Mouse (Mus musculus) liver, embryonic 12.5 days (tissue): ENCODE measurements around the gene Polm. TPM values are rescaled to one million over a fixed set of nuclear protein-coding genes. Genes with fewer than 3 reads are reported as not detected.

Experiments
- ATAC-seq: fragments of 200-750 bp; cut with Nextera tagmentation; 2 replicates; pipeline ENCODE4 v1.8.0; 2017; ENCODE audit warnings: moderate number of reproducible peaks, mild to moderate bottlenecking, moderate library complexity
- H3K27ac ChIP-seq: fragments of 300-500 bp; sonication (generic); 2 replicates; pipeline ENCODE4 v1.5.1; 2016; ENCODE audit warnings: mild to moderate bottlenecking
- H3K27me3 ChIP-seq: fragments of 300-500 bp; sonication (generic); replicated peaks from 2 replicates; pipeline ENCODE4 v1.6.1; 2016; ENCODE audit warnings: mild to moderate bottlenecking, moderate library complexity
- H3K36me3 ChIP-seq: fragments of 300-500 bp; sonication (generic); 2 replicates; pipeline ENCODE4 v1.6.1; 2016; ENCODE audit warnings: mild to moderate bottlenecking, moderate library complexity
- H3K4me1 ChIP-seq: fragments of 300-500 bp; sonication (generic); 2 replicates; pipeline ENCODE4 v1.6.1; 2016
- H3K4me2 ChIP-seq: fragments of 300-500 bp; sonication (generic); 2 replicates; pipeline ENCODE4 v1.6.1; 2016; ENCODE audit warnings: mild to moderate bottlenecking, moderate library complexity
- H3K4me3 ChIP-seq: fragments of 300-500 bp; sonication (generic); 2 replicates; pipeline ENCODE4 v1.5.1; 2016; ENCODE audit warnings: mild to moderate bottlenecking, moderate library complexity
- H3K9ac ChIP-seq: fragments of 300-500 bp; sonication (generic); 2 replicates; pipeline ENCODE4 v1.6.1; 2016; ENCODE audit warnings: mild to moderate bottlenecking, moderate library complexity
- H3K9me3 ChIP-seq: fragments of 300-500 bp; sonication (generic); replicated peaks from 2 replicates; pipeline ENCODE4 v1.6.1; 2016; ENCODE audit warnings: mild to moderate bottlenecking, moderate library complexity
- WGBS: fragments of 180-500 bp; shearing (Covaris S2); methylation state at CpG from one replicate; pipeline ENCODE4 v1.1.7; 2016; ENCODE audit not compliant: insufficient replicate concordance; 5-methylcytosine and 5-hydroxymethylcytosine counted together
- polyA plus RNA-seq: library from polyadenylated mRNA; unstranded; fragments of >200 nt; fragmentation: Nextera tagmentation; extraction: Ambion mirVana; gene quantifications from 2 replicates; pipeline ENCODE4 v1.2.1, GENCODE M21; 2016

The Polm gene
- polyA plus RNA-seq = 2.8 and 2.9 TPM in 2 replicates

- peak within 1 kb of the TSS; percentile 97 for H3K4me2 ChIP-seq
- peak within 1 kb of the TSS; percentile 81 for H3K9ac ChIP-seq
- no peaks in the 10 kb centered on the region for H3K9me3 ChIP-seq
- H3K4me1 ChIP-seq = peaks cover 13% of the 10 kb centered on the region
- ATAC-seq = peak; percentile 97
- H3K36me3 ChIP-seq = peaks cover 26% of the 10 kb centered on the region
- H3K27ac ChIP-seq = peak within 1 kb of the TSS; percentile 79
- under 1% methylated on average over 63 of the region's 63 CpGs for WGBS
- no peaks in the 10 kb centered on the region for H3K27me3 ChIP-seq
- H3K4me3 ChIP-seq = peak within 1 kb of the TSS; percentile 77
These were observed at the start of gene Polm for GRCm38 (mm10) chr11:5837251-5838246. Gene Polm, minus strand, starts transcription at chr11:5838016.

- H3K9me3 ChIP-seq = no peaks in the 10 kb centered on the region
- 68% methylated on average over 5 of the region's 5 CpGs for WGBS
- no peaks in the 10 kb centered on the region for H3K36me3 ChIP-seq
- H3K4me3 ChIP-seq = no peak overlapping the region
- no peak overlapping the region for H3K4me2 ChIP-seq
- H3K4me1 ChIP-seq = peaks cover 25% of the 10 kb centered on the region
- no peak for ATAC-seq
- no peak overlapping the region for H3K9ac ChIP-seq
- H3K27me3 ChIP-seq = 0 out of 2 replicates have a peak, but pooled peaks cover 12% of the 10 kb centered on the region
- H3K27ac ChIP-seq = no peak overlapping the region
These were observed 49.4 kb upstream of the Polm start for GRCm38 (mm10) chr11:5887250-5887649.

- H3K9me3 ChIP-seq = no peaks in the 10 kb centered on the region
- WGBS = 17% methylated on average over 9 of the region's 9 CpGs
- H3K27ac ChIP-seq = no peak overlapping the region
- H3K36me3 ChIP-seq = no peaks in the 10 kb centered on the region
- no peak overlapping the region for H3K9ac ChIP-seq
- no peak overlapping the region for H3K4me2 ChIP-seq
- peaks cover 15% of the 10 kb centered on the region; the same call in 1 of the 2 replicates for H3K4me1 ChIP-seq
- no peak overlapping the region for H3K4me3 ChIP-seq
- 0 out of 2 replicates have a peak, but pooled peaks have one; percentile 21 for ATAC-seq
- 0 out of 2 replicates have a peak, but pooled peaks cover 12% of the 10 kb centered on the region for H3K27me3 ChIP-seq
These were observed 48.4 kb upstream of the Polm start for GRCm38 (mm10) chr11:5886187-5886586.

GRCm38 (mm10) chr11:5882518-5882917 lies 44.7 kb upstream of the Polm start:
- no peak overlapping the region for H3K4me3 ChIP-seq
- ATAC-seq = no peak
- 36% methylated on average over 8 of the region's 8 CpGs for WGBS
- H3K27me3 ChIP-seq = no peaks in the 10 kb centered on the region
- H3K9ac ChIP-seq = no peak overlapping the region
- H3K36me3 ChIP-seq = no peaks in the 10 kb centered on the region
- peaks cover 24% of the 10 kb centered on the region for H3K4me1 ChIP-seq
- no peak overlapping the region for H3K4me2 ChIP-seq
- no peaks in the 10 kb centered on the region for H3K9me3 ChIP-seq
- no peak overlapping the region; the same call in 1 of the 2 replicates for H3K27ac ChIP-seq

GRCm38 (mm10) chr11:5879905-5880304 lies 42.1 kb upstream of the Polm start:
- H3K27ac ChIP-seq = no peak overlapping the region
- no peak for ATAC-seq
- peaks cover 41% of the 10 kb centered on the region for H3K4me1 ChIP-seq
- no peak overlapping the region for H3K4me3 ChIP-seq
- no peaks in the 10 kb centered on the region for H3K27me3 ChIP-seq
- no peak overlapping the region for H3K4me2 ChIP-seq
- H3K9ac ChIP-seq = no peak overlapping the region
- peaks cover 18% of the 10 kb centered on the region for H3K36me3 ChIP-seq
- whole genome bisulfite sequencing = 57% methylated on average over 5 of the region's 5 CpGs
- H3K9me3 ChIP-seq = no peaks in the 10 kb centered on the region

- Histone ChIP-seq H3K4me3 (peak overlapping the region; percentile 74), H3K9ac (peak overlapping the region; percentile 72), H3K9me3 (no peaks in the 10 kb centered on the region), H3K4me1 (peaks cover 41% of the 10 kb centered on the region), H3K27ac (peak overlapping the region; percentile 81), H3K27me3 (no peaks in the 10 kb centered on the region), H3K4me2 (peak overlapping the region; percentile 89), H3K36me3 (peaks cover 31% of the 10 kb centered on the region)
- ATAC-seq = no peak
- WGBS = 53% methylated on average over 8 of the region's 8 CpGs
These were observed 40.8 kb upstream of the Polm start for GRCm38 (mm10) chr11:5878661-5879060.

GRCm38 (mm10) chr11:5877921-5878526 lies 40.2 kb upstream of the Polm start, which contains the start of gene Pold2:
Gene Pold2, minus strand, starts transcription at chr11:5878292.
- peaks cover 37% of the 10 kb centered on the region for H3K36me3 ChIP-seq
- no peaks in the 10 kb centered on the region for H3K27me3 ChIP-seq
- ATAC-seq = peak; percentile 99
- H3K4me2 ChIP-seq = peak within 1 kb of the TSS; percentile 89
- peak within 1 kb of the TSS; percentile 75 for H3K9ac ChIP-seq
- H3K4me3 ChIP-seq = peak within 1 kb of the TSS; percentile 74
- under 1% methylated on average over 49 of the region's 52 CpGs for WGBS
- no peaks in the 10 kb centered on the region for H3K9me3 ChIP-seq
- peak within 1 kb of the TSS; percentile 81 for H3K27ac ChIP-seq
- H3K4me1 ChIP-seq = peaks cover 41% of the 10 kb centered on the region

GRCm38 (mm10) chr11:5877421-5877820 lies 39.6 kb upstream of the Polm start:
- 4% methylated on average over 5 of the region's 5 CpGs for WGBS
- H3K4me2 ChIP-seq = peak overlapping the region; percentile 89
- peaks cover 43% of the 10 kb centered on the region for H3K36me3 ChIP-seq
- H3K9me3 ChIP-seq = no peaks in the 10 kb centered on the region
- H3K9ac ChIP-seq = peak overlapping the region; percentile 75
- H3K4me1 ChIP-seq = peaks cover 36% of the 10 kb centered on the region
- no peak for ATAC-seq
- no peaks in the 10 kb centered on the region for H3K27me3 ChIP-seq
- H3K4me3 ChIP-seq = peak overlapping the region; percentile 74
- H3K27ac ChIP-seq = peak overlapping the region; percentile 47

- peaks cover 19% of the 10 kb centered on the region for H3K4me1 ChIP-seq
- H3K9me3 ChIP-seq = no peaks in the 10 kb centered on the region
- no peak overlapping the region for H3K4me2 ChIP-seq
- H3K9ac ChIP-seq = no peak overlapping the region
- no peaks in the 10 kb centered on the region for H3K27me3 ChIP-seq
- peaks cover 83% of the 10 kb centered on the region for H3K36me3 ChIP-seq
- no peak for ATAC-seq
- no peak overlapping the region for H3K27ac ChIP-seq
- WGBS = 91% methylated on average over 9 of the region's 9 CpGs
- H3K4me3 ChIP-seq = no peak overlapping the region
These were observed 35.4 kb upstream of the Polm start for GRCm38 (mm10) chr11:5873192-5873591.

GRCm38 (mm10) chr11:5872707-5873106 lies 34.9 kb upstream of the Polm start:
- Histone ChIP-seq H3K9me3 (no peaks in the 10 kb centered on the region), H3K4me1 (peaks cover 19% of the 10 kb centered on the region), H3K36me3 (peaks cover 86% of the 10 kb centered on the region), H3K9ac (no peak overlapping the region), H3K27me3 (no peaks in the 10 kb centered on the region), H3K27ac (no peak overlapping the region), H3K4me2 (no peak overlapping the region), H3K4me3 (no peak overlapping the region)
- 87% methylated on average over 11 of the region's 11 CpGs for WGBS
- ATAC-seq = no peak

- 87% methylated on average over 16 of the region's 16 CpGs for WGBS
- Histone ChIP-seq H3K4me1 (no peaks in the 10 kb centered on the region), H3K9ac (no peak overlapping the region), H3K4me2 (no peak overlapping the region), H3K9me3 (no peaks in the 10 kb centered on the region), H3K27ac (no peak overlapping the region), H3K4me3 (no peak overlapping the region), H3K27me3 (no peaks in the 10 kb centered on the region; the same call in 1 of the 2 replicates), H3K36me3 (peaks cover 78% of the 10 kb centered on the region)
- no peak for ATAC-seq
These were observed 32.3 kb upstream of the Polm start for GRCm38 (mm10) chr11:5870069-5870468.

- 89% methylated on average over 16 of the region's 16 CpGs for WGBS
- no peaks in the 10 kb centered on the region for H3K9me3 ChIP-seq
- H3K9ac ChIP-seq = no peak overlapping the region
- ATAC-seq = no peak
- peaks cover 70% of the 10 kb centered on the region for H3K36me3 ChIP-seq
- H3K4me1 ChIP-seq = no peaks in the 10 kb centered on the region
- H3K4me3 ChIP-seq = no peak overlapping the region
- peaks cover 5% of the 10 kb centered on the region for H3K27me3 ChIP-seq
- no peak overlapping the region for H3K4me2 ChIP-seq
- no peak overlapping the region for H3K27ac ChIP-seq
These were observed 31.5 kb upstream of the Polm start for GRCm38 (mm10) chr11:5869331-5869730.
